Mouse (Mus musculus): Measurements from ENCODE around the gene Sh3rf1.

DNA sequence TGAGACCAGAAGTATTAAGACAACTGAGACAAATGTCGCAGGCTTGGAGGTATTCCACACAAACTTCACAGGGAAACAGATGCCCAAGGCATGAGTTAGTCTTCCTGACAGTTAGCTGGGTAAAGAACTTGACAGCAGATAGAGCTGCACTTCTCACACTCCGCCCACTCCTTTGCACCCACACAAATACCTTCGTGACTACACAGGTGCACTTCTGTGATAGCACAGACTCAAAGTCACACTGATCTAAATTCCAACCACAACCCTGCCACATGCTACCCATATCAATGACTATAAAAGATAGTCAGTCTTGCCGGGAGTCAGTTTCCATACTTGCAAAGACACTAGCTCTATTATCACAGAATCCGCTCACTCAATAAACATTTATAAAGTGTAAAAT lies 202.4 kb downstream of the Sh3rf1 start:
- TF ChIP-seq CTCF (IDR thresholded peaks at IDR 0.05; ENCODE audit: extremely low read depth, insufficient read length, insufficient replicate concordance, low read depth, low read length), result no peak
- TF ChIP-seq POLR2A (IDR thresholded peaks at IDR 0.05; ENCODE audit: low read depth, low read length), result no peak
